Mouse (Mus musculus): ENCODE measurements around the gene Dld. TPM values are rescaled to one million over a fixed set of nuclear protein-coding genes. Genes with fewer than 3 reads are reported as not detected.

Dld gene
- polyA plus RNA-seq (2015; fragmentation: Nextera tagmentation; extraction: Ambion mirVana), result 90.7 and 110 TPM in 2 replicates

GRCm38 (mm10) chr12:31350944-31351928 lies at the start of gene Dld:
Gene Dld, minus strand, starts transcription at chr12:31351453.

GRCm38 (mm10) chr12:31390571-31390970 lies 39.3 kb upstream of the Dld start, which contains the start of gene Slc26a3:
Gene Slc26a3, plus strand, starts transcription at chr12:31390871.

Other genes with a start within 250 kb of the Dld start
- gene Gm6993, start 110.7 kb downstream of the Dld start, polyA plus RNA-seq (2015; fragmentation: Nextera tagmentation; extraction: Ambion mirVana), result not detected in 2 replicates
- gene Lamb1, start 86.2 kb downstream of the Dld start, polyA plus RNA-seq (2015; fragmentation: Nextera tagmentation; extraction: Ambion mirVana), result 73.3 and 86.5 TPM in 2 replicates
- gene Slc26a3, start 39.4 kb upstream of the Dld start, polyA plus RNA-seq (2015; fragmentation: Nextera tagmentation; extraction: Ambion mirVana), result 0.07 and 0.10 TPM in 2 replicates
- 6.7 and 7.0 TPM in 2 replicates for gene Cbll1, start 148.2 kb upstream of the Dld start, polyA plus RNA-seq (2015; fragmentation: Nextera tagmentation; extraction: Ambion mirVana)
- gene Slc26a4, start 208.5 kb upstream of the Dld start, polyA plus RNA-seq (2015; fragmentation: Nextera tagmentation; extraction: Ambion mirVana), result not detected in 2 replicates